Comparison of ENCODE assay signal across 8 mouse cellular contexts in genomic region chr2:49450931-49451636, GRCm38 (mm10). TPM values are rescaled to one million over a fixed set of nuclear protein-coding genes. Genes with fewer than 3 reads are reported as not detected.
DNase-seq lines count a peak whose midpoint lies in the region; ATAC-seq lines count a peak whose summit lies in the region.

Gene Epc2, plus strand, starts transcription at chr2:49451486.

- peak within 1 kb of the TSS; percentile 98 to 99 for H3K27ac ChIP-seq in heart, embryonic 14.5 days (replicated peaks in 1 of 2; ENCODE audit: control insufficient read depth in 1 of 2, insufficient read depth in 1 of 2, low read depth in 2 of 2, low read length in 2 of 2)
- peak within 1 kb of the TSS; percentile 97 for H3K27ac ChIP-seq in liver, embryonic 12.5 days

- H3K4me2 ChIP-seq in heart, embryonic 14.5 days (ENCODE audit: low read length): peak within 1 kb of the TSS; percentile 91
- H3K4me2 ChIP-seq in liver, embryonic 12.5 days: peak within 1 kb of the TSS; percentile 94

- peak; percentile 70 for DNase-seq in c-Kit-negative CD71-positive TER-119-positive erythroid progenitor cells, embryonic 14.5 days (ENCODE audit: low read depth, low spot score)
- peak; percentile 26 for DNase-seq in fibroblast of lung, adult 2 months (ENCODE audit: low read depth)
- peak; percentile 92 for DNase-seq in kidney, postnatal 14 days
- DNase-seq in naive thymus-derived CD4-positive, alpha-beta T cell, adult 2 months (ENCODE audit: low read depth): peak; percentile 90
- peak; percentile 92 for DNase-seq in splenic B cell, adult 2 months (ENCODE audit: low read depth, low spot score)

- WGBS in heart, embryonic 14.5 days: under 1% methylated on average over 59 of the region's 88 CpGs
- under 1% methylated on average over 72 of the region's 88 CpGs for WGBS in liver, embryonic 12.5 days (ENCODE audit: insufficient replicate concordance)

- no peaks in the 10 kb centered on the region for H3K9me3 ChIP-seq in heart, embryonic 14.5 days (ENCODE audit: control insufficient read depth, low read length)
- H3K9me3 ChIP-seq in liver, embryonic 12.5 days (replicated peaks): no peaks in the 10 kb centered on the region

- ATAC-seq in CD4-positive, CD25-positive, alpha-beta regulatory T cell, adult 4 months: peak; percentile 17
- peak; percentile 84 for ATAC-seq in heart, embryonic 14.5 days (ENCODE audit: insufficient number of reproducible peaks, insufficient read depth, low FRiP score, low read depth)
- ATAC-seq in liver, embryonic 12.5 days: peak; percentile 80

- H3K4me1 ChIP-seq in heart, embryonic 14.5 days (ENCODE audit: control insufficient read depth in 2 of 2, insufficient read depth in 2 of 2, low read length in 2 of 2): peaks cover 2 to 13% of the 10 kb centered on the region in 2 experiments; a peak in 3 of 4 replicates
- peaks cover 14% of the 10 kb centered on the region for H3K4me1 ChIP-seq in liver, embryonic 12.5 days

- H3K9ac ChIP-seq in heart, embryonic 14.5 days (ENCODE audit: low read length): peak within 1 kb of the TSS; percentile 98
- peak within 1 kb of the TSS; percentile 92 for H3K9ac ChIP-seq in liver, embryonic 12.5 days

- H3K36me3 ChIP-seq in heart, embryonic 14.5 days (ENCODE audit: control insufficient read depth, insufficient read depth, low read length): no peaks in the 10 kb centered on the region
- no peaks in the 10 kb centered on the region for H3K36me3 ChIP-seq in liver, embryonic 12.5 days
- no peaks in the 10 kb centered on the region for H3K36me3 ChIP-seq in splenic B cell, adult 2 months (ENCODE audit: control insufficient read depth, insufficient read depth, low read length, poor library complexity, severe bottlenecking)

- H3K27me3 ChIP-seq in heart, embryonic 14.5 days (ENCODE audit: control insufficient read depth, insufficient read depth, low read length): no peaks in the 10 kb centered on the region
- H3K27me3 ChIP-seq in liver, embryonic 12.5 days (replicated peaks): peaks cover 11% of the 10 kb centered on the region; the same call in 1 of the 2 replicates
- H3K27me3 ChIP-seq in splenic B cell, adult 2 months (ENCODE audit: control insufficient read depth, insufficient read depth, low read length, poor library complexity, severe bottlenecking): no peaks in the 10 kb centered on the region

- peak within 1 kb of the TSS; percentile 79 to 97 for H3K4me3 ChIP-seq in heart, embryonic 14.5 days (ENCODE audit: control insufficient read depth in 1 of 2, insufficient read depth in 1 of 2, low read depth in 1 of 2, low read length in 2 of 2)
- peak within 1 kb of the TSS; percentile 96 for H3K4me3 ChIP-seq in liver, embryonic 12.5 days

RNA-seq across cellular contexts. Expression of gene Epc2, which starts in this region (rescaled TPM):
- 10 to 100 TPM; 11.0 to 12.5 TPM for polyA plus RNA-seq in CD4-positive, CD25-positive, alpha-beta regulatory T cell, adult 4 months (2017; shearing (Covaris generic))
- polyA plus RNA-seq in heart, embryonic 14.5 days (2014; fragmentation: Nextera tagmentation; extraction: Ambion mirVana): 6.6 and 7.3 TPM in 2 replicates
- 2.8 and 3.1 TPM in 2 replicates for polyA plus RNA-seq in liver, embryonic 12.5 days (2016; fragmentation: Nextera tagmentation; extraction: Ambion mirVana)

Comparison
In these comparisons a context has a peak if more than half of its experiments do, and no peak if none do; other contexts are left out.
1. Peak in every context shown above with its lines: DNase-seq, ATAC-seq, H3K4me3 ChIP-seq and H3K27ac ChIP-seq.
2. ATAC-seq: peak in every context shown above with its lines; median percentile 84 in heart, embryonic 14.5 days; 80 in liver, embryonic 12.5 days; 17 in CD4-positive, CD25-positive, alpha-beta regulatory T cell, adult 4 months.
3. DNase-seq: peak in every context shown above with its lines; median percentile 92 in kidney, postnatal 14 days; 92 in splenic B cell, adult 2 months; 90 in naive thymus-derived CD4-positive, alpha-beta T cell, adult 2 months; 70 in c-Kit-negative CD71-positive TER-119-positive erythroid progenitor cells, embryonic 14.5 days; 26 in fibroblast of lung, adult 2 months.